Mouse (Mus musculus) myocyte (in vitro differentiated cells): ENCODE data around the gene Sstr3.

Experiments used
- E2F4 ChIP-seq: IDR thresholded peaks from one replicate; pipeline ENCODE4 v1.6.1; 2011; ENCODE audit warnings: mild to moderate bottlenecking, control low read depth, moderate library complexity; ENCODE audit not compliant: insufficient read depth
- MYOD1 ChIP-seq, 3 experiments: IDR thresholded peaks; one replicate each; pipeline ENCODE4 v1.6.1; 2011; ENCODE audit warnings: control low read depth in 2 of 3, low read depth in 2 of 3, mild to moderate bottlenecking in 2 of 3, moderate library complexity in 1 of 3; ENCODE audit not compliant: insufficient read length in 2 of 3, control insufficient read depth in 1 of 3
- POLR2AphosphoS2 ChIP-seq: IDR thresholded peaks from one replicate; pipeline ENCODE4 v1.6.1; 2011; ENCODE audit warnings: low read depth, control low read depth; ENCODE audit not compliant: insufficient read length
- TCF3 ChIP-seq: IDR thresholded peaks from one replicate; pipeline ENCODE4 v1.6.1; 2011; ENCODE audit warnings: low read depth, control low read depth; ENCODE audit not compliant: insufficient read length
- USF1 ChIP-seq: IDR thresholded peaks from one replicate; pipeline ENCODE4 v1.6.1; 2011; ENCODE audit warnings: low read depth, mild to moderate bottlenecking, control low read depth, moderate library complexity

- TF ChIP-seq MYOD1 (IDR thresholded peaks at IDR 0.05; ENCODE audit: control insufficient read depth in 1 of 3, insufficient read length in 2 of 3, low read depth in 2 of 3) (no peak), POLR2AphosphoS2 (no peak), TCF3 (no peak), USF1 (no peak), E2F4 (no peak)
Measured at GRCm38 (mm10) chr15:78554545-78555313, 10.2 kb upstream of the Sstr3 start.
